Mouse (Mus musculus) kidney, embryonic 14.5 days (tissue): Measurements from ENCODE around the gene Htra3. TPM values are rescaled to one million over a fixed set of nuclear protein-coding genes. Genes with fewer than 3 reads are reported as not detected.

Experiments
- ATAC-seq: fragments of 200-750 bp; cut with Nextera tagmentation; 2 replicates; pipeline ENCODE4 v1.8.0; 2017; ENCODE audit warnings: moderate number of reproducible peaks, mild to moderate bottlenecking, moderate TSS enrichment, moderate library complexity; ENCODE audit not compliant: low FRiP score, low TSS enrichment
- H3K27ac ChIP-seq: fragments of 300-500 bp; sonication (generic); 2 replicates; pipeline ENCODE4 v1.5.1; 2014; ENCODE audit warnings: low read depth, mild to moderate bottlenecking, low read length, moderate library complexity, mixed read lengths
- H3K27me3 ChIP-seq: fragments of 300-500 bp; sonication (generic); 2 replicates; pipeline ENCODE4 v1.6.1; 2014; ENCODE audit warnings: mild to moderate bottlenecking, low read length; ENCODE audit not compliant: control insufficient read depth, insufficient read depth
- H3K36me3 ChIP-seq: fragments of 300-500 bp; sonication (generic); 2 replicates; pipeline ENCODE4 v1.6.1; 2014; ENCODE audit warnings: low read length, mixed read lengths; ENCODE audit not compliant: control insufficient read depth, insufficient read depth
- H3K4me1 ChIP-seq: fragments of 300-500 bp; sonication (generic); 2 replicates; pipeline ENCODE4 v1.6.1; 2014; ENCODE audit warnings: low read length, mixed read lengths; ENCODE audit not compliant: control insufficient read depth, insufficient read depth
- H3K4me2 ChIP-seq: fragments of 300-500 bp; sonication (generic); replicated peaks from 2 replicates; pipeline ENCODE4 v1.6.1; 2014; ENCODE audit warnings: low read depth, mild to moderate bottlenecking, low read length
- H3K4me3 ChIP-seq: fragments of 300-500 bp; sonication (generic); 2 replicates; pipeline ENCODE4 v1.5.1; 2014; ENCODE audit warnings: mild to moderate bottlenecking, low read length
- H3K9ac ChIP-seq: fragments of 300-500 bp; sonication (generic); 2 replicates; pipeline ENCODE4 v1.6.1; 2014; ENCODE audit warnings: low read depth, mild to moderate bottlenecking, low read length, moderate library complexity
- H3K9me3 ChIP-seq: fragments of 300-500 bp; sonication (generic); 2 replicates; pipeline ENCODE4 v1.6.1; 2016; ENCODE audit warnings: low read length; ENCODE audit not compliant: control insufficient read depth
- WGBS: fragments of 180-500 bp; shearing (Covaris S2); extraction: QIAGEN DNeasy Blood & Tissue Kit; methylation state at CpG from one replicate; pipeline ENCODE4 v1.1.7; 2014; 5-methylcytosine and 5-hydroxymethylcytosine counted together
- polyA plus RNA-seq: library from polyadenylated mRNA; unstranded; fragments of >200 nt; fragmentation: Nextera tagmentation; extraction: Ambion mirVana; gene quantifications from 2 replicates; pipeline ENCODE4 v1.2.1, GENCODE M21; 2014

The Htra3 gene
- polyA plus RNA-seq, 1 experiment from 2014 or later, result 8.6 TPM

DNA sequence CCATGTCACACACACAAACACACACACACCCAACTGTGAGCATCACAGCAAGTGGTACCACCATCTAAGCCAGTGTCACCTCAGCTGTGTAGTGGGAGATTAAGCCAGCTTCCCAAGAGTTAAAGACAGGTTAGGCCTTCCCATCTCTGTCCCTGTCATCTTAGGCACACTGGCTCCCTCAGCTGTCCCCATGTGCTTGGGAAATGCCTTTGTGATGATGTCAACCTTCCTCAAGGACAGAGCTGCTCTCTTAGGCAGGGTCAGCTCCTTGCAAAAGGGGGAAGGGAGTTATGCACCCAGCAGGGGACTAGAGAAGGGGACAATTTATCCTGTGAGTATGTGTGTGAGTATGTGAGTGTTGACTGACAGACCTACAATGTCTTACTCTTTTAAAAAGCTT lies 9.8 kb upstream of the Htra3 start:
- Histone ChIP-seq H3K27ac (no peak overlapping the region), H3K4me1 (peaks cover 17% of the 10 kb centered on the region), H3K4me2 (no peak overlapping the region; the same call in 1 of the 2 replicates), H3K27me3 (no peaks in the 10 kb centered on the region), H3K36me3 (no peaks in the 10 kb centered on the region), H3K4me3 (no peak overlapping the region), H3K9me3 (no peaks in the 10 kb centered on the region), H3K9ac (no peak overlapping the region)
- no peak for ATAC-seq

DNA sequence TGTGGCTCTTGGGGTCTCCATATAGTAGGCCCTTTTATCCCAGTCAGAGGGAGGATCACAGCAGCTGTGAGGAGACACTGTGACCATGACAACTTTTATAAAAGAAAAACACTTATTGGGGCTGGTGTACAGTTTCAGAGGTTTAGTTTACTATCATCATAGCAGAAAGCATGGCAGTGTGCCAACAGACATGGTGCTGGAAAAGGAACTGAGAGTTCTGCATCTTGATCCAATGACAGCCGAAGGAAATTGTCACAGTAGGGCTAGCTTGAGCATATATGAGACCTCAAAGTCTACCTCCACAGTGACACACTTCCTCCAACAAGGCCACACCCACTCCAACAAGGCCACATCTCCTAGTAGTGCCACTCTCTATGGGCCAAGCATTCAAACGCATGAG lies 9.3 kb upstream of the Htra3 start:
- Histone ChIP-seq H3K27ac (no peak overlapping the region), H3K4me2 (no peak overlapping the region), H3K36me3 (no peaks in the 10 kb centered on the region), H3K9ac (no peak overlapping the region), H3K27me3 (no peaks in the 10 kb centered on the region), H3K4me1 (peaks cover 18% of the 10 kb centered on the region), H3K9me3 (no peaks in the 10 kb centered on the region), H3K4me3 (no peak overlapping the region)
- no peak for ATAC-seq
- WGBS, result 85% methylated on average over 2 of the region's 2 CpGs

DNA sequence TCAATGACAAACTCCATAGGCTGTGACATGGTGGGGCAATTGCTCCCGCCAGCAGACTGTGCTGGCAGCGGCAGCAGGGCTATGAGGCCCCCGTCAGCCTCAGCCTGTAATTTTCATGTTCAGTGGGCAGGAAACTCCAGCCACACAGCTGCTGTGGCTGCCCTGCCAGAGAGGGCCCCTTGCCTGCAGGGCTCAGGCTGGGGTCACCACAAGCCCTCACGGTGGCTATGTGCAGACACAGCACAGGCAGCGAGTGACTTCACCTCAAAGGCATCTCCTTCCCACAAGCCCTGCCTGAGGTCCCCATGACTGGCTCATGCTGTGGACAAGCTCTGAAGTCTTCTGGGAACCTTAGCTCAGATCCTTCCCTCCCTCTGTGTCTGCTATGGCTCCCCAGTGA lies 7.5 kb upstream of the Htra3 start:
- Histone ChIP-seq H3K27me3 (no peaks in the 10 kb centered on the region), H3K9ac (no peak overlapping the region; the same call in 1 of the 2 replicates), H3K36me3 (no peaks in the 10 kb centered on the region), H3K4me2 (no peak overlapping the region), H3K27ac (peak overlapping the region; percentile 63; the same call in 1 of the 2 replicates), H3K9me3 (no peaks in the 10 kb centered on the region), H3K4me3 (no peak overlapping the region), H3K4me1 (peaks cover 18% of the 10 kb centered on the region)
- 32% methylated on average over 5 of the region's 5 CpGs for WGBS
- ATAC-seq, result peak; percentile 81

DNA sequence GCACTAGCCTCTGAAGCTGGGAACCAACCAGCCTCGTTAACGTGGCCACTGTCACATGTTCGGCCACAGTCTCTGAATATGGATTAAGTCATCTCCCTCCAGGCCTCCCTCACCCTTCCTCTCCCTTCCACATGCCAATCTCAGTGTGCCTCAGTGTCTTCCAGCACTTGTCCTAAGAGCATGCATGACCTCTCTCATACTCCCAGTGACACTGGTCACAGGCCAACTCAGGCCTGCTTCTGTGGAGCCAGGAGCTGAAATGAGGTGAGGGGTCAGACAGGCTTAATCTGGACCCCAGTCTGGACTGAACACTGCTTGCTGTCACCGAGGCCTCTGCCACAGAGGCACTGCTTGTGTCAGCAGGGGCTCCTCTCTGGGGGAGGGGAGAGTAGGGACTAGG lies 6.8 kb upstream of the Htra3 start:
- peaks cover 18% of the 10 kb centered on the region for H3K4me1 ChIP-seq
- peak overlapping the region; percentile 63; the same call in 1 of the 2 replicates for H3K27ac ChIP-seq
- 74% methylated on average over 4 of the region's 4 CpGs for WGBS
- no peak overlapping the region for H3K4me3 ChIP-seq
- no peaks in the 10 kb centered on the region for H3K27me3 ChIP-seq
- H3K36me3 ChIP-seq, result no peaks in the 10 kb centered on the region
- H3K9ac ChIP-seq, result no peak overlapping the region
- H3K9me3 ChIP-seq, result no peaks in the 10 kb centered on the region
- no peak overlapping the region for H3K4me2 ChIP-seq
- ATAC-seq, result no peak

DNA sequence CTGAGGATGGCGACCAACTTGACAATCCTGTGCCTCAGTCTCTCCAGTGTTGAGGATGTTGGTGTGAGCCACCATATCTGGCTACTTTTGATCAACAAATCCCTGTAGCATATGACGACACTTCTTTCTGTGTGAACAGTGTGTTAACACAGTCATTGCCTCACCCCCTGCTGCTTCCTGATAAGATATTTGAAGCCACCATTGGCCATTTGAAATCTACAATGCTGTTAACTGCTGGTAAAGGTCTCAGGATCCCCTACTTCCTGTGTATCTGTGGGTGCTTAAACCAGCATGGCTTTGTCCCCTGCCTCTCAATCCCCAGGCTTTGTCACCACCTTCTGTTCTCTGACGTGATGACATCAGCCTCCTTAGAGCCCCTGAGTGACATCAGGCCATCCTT lies 5.5 kb upstream of the Htra3 start:
- no peak overlapping the region for H3K9ac ChIP-seq
- H3K36me3 ChIP-seq, result no peaks in the 10 kb centered on the region
- H3K4me3 ChIP-seq, result no peak overlapping the region
- no peaks in the 10 kb centered on the region; the same call in 1 of the 2 replicates for H3K27me3 ChIP-seq
- H3K27ac ChIP-seq, result no peak overlapping the region
- H3K4me1 ChIP-seq, result peaks cover 13% of the 10 kb centered on the region
- ATAC-seq, result no peak
- WGBS, result 71% methylated on average over 3 of the region's 3 CpGs
- H3K4me2 ChIP-seq, result no peak overlapping the region
- H3K9me3 ChIP-seq, result no peaks in the 10 kb centered on the region

DNA sequence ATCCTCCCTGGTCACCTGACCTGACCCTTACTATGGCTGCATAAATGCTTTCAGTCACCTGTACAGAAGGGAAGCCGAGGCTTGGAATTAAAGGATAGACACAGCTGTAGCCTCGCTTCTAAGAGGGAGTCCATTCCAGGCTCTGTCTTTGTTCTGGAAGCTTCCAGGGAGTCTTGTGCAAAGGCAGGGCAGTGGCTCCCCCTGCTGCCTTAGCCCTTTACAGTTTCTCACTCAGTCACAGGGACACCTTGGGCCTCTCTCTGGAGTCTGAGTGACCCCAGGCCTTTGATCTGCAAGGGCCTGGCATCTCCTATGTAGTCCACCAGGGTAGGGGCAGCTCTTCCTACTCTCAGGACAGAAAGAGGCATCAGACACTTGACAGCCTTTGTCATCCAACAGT lies 1.4 kb upstream of the Htra3 start:
- H3K27me3 ChIP-seq, result peaks cover 17% of the 10 kb centered on the region
- H3K9ac ChIP-seq, result no peak overlapping the region
- 0 out of 2 replicates have a peak, but pooled peaks have one; percentile 26 for ATAC-seq
- no peaks in the 10 kb centered on the region for H3K9me3 ChIP-seq
- peaks cover 10% of the 10 kb centered on the region for H3K4me1 ChIP-seq
- H3K4me2 ChIP-seq, result no peak overlapping the region
- 68% methylated on average over 2 of the region's 2 CpGs for WGBS
- H3K36me3 ChIP-seq, result no peaks in the 10 kb centered on the region
- H3K27ac ChIP-seq, result no peak overlapping the region
- H3K4me3 ChIP-seq, result no peak overlapping the region

DNA sequence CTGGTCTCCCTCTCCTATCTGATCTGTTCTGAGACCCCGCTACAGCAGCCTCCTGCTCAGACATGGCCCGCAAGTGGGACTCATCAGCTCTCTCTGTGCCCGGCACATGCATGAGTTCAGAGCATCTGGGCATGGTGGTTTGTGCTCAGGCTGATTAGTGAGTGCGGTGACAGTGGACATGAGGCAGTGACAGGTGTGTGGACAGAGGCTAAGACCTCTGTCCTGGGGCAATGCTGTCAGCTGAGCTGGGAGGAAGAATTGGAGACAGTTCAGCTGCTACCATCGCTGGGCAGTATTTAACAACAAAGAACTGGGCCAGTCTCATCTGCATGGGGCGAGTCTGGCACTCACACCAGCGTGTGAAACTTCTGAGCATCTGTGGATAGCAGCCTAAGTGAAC lies 2.6 kb downstream of the Htra3 start:
- no peak overlapping the region for H3K27ac ChIP-seq
- H3K9ac ChIP-seq, result no peak overlapping the region
- H3K4me2 ChIP-seq, result no peak overlapping the region
- no peaks in the 10 kb centered on the region for H3K9me3 ChIP-seq
- H3K36me3 ChIP-seq, result no peaks in the 10 kb centered on the region
- H3K27me3 ChIP-seq, result peaks cover 17% of the 10 kb centered on the region
- no peak for ATAC-seq
- WGBS, result 76% methylated on average over 7 of the region's 7 CpGs
- no peak overlapping the region for H3K4me3 ChIP-seq
- peaks cover 26% of the 10 kb centered on the region for H3K4me1 ChIP-seq

DNA sequence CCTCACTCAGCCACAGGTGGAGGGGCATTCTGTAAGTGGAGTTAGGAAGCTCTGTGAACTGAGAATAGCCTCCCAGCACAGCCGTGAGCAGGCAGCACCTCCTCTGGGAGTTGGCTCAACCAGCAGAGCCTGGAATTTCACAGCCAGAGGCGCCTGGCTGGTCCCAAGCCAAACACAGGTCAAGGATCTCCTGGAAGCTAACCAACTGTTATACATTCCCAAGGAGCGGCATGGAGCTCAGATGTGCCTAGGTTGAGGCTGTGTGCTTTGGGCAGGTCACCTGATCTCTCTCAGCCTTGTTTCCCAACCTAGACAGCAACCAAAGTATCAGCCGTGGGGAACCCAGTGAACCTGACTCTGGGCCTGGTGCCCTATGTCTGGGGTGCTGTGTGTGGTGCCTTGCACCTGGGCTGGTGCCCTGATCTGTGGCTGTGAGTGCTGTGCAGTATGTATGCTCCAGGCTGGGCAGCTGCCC lies 5.5 kb downstream of the Htra3 start:
- H3K4me2 ChIP-seq, result no peak overlapping the region
- ATAC-seq, result no peak
- peaks cover 11% of the 10 kb centered on the region for H3K27me3 ChIP-seq
- peaks cover 44% of the 10 kb centered on the region for H3K4me1 ChIP-seq
- 0 out of 2 replicates have a peak overlapping the region, but pooled peaks have one; percentile 2 for H3K9ac ChIP-seq
- H3K4me3 ChIP-seq, result no peak overlapping the region
- H3K27ac ChIP-seq, result peak overlapping the region; percentile 37; the same call in 1 of the 2 replicates
- H3K36me3 ChIP-seq, result no peaks in the 10 kb centered on the region
- 40% methylated on average over 4 of the region's 4 CpGs for WGBS
- H3K9me3 ChIP-seq, result no peaks in the 10 kb centered on the region

DNA sequence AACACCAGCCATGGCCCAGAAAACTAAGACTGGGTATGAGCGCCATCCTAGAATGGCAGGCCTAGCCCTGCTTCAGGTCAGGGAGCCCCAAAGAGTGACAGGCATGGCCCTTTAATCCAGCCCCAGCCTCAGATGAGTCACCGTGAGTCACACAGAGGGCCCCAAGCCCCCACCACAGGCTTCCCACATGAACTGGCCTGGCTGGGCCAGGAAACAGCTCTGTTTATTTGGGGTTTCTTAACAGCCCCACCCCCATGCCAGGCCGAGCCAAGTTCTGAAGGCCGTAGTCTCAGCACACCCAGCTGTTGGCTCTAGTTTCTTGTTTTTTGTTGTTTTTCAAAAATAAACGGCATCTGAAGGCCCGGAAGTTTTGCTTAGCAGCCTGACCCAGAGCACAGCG lies 6.5 kb downstream of the Htra3 start:
- Histone ChIP-seq H3K9me3 (no peaks in the 10 kb centered on the region), H3K9ac (no peak overlapping the region), H3K27me3 (peaks cover 4% of the 10 kb centered on the region; the same call in 1 of the 2 replicates), H3K4me3 (no peak overlapping the region), H3K27ac (peak overlapping the region; percentile 39; the same call in 1 of the 2 replicates), H3K36me3 (no peaks in the 10 kb centered on the region), H3K4me1 (peaks cover 40% of the 10 kb centered on the region), H3K4me2 (no peak overlapping the region)
- 46% methylated on average over 7 of the region's 7 CpGs for WGBS
- peak; percentile 25; the same call in 1 of the 2 replicates for ATAC-seq
